Mouse (Mus musculus): ENCODE data around the gene Mre11a.

DNA sequence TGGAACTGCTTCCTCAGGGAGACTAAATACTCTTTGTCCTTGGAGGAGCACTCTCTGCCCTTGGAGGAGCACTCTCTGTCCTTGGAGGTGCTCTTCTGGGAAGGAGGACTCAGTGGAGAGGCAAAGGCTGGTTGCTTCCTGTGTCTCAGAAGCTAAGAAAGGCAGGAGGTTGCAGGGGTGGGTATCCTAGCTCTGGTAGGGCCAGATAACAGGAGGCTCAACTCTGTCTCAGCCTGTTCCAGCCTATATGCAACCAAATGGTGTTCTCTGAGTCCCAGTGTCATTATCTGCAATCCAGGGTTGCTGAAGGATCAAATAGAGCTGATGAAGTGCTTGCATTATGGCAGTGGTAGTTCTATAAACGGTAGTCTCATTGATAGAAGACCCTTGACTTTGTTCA, 101.5 kb downstream of the Mre11a start:
- TF ChIP-seq CTCF (IDR thresholded peaks at IDR 0.05; ENCODE audit: borderline replicate concordance, extremely low read depth, insufficient read depth, insufficient read length) (no peak), POLR2A (IDR thresholded peaks at IDR 0.05; ENCODE audit: borderline replicate concordance, extremely low read depth, insufficient read depth, insufficient read length, poor library complexity, severe bottlenecking) (no peak)

All from brain, embryonic 14.5 days (tissue).